Mouse (Mus musculus) heart, embryonic 15.5 days (tissue): Measurements from ENCODE around the gene B3gnt3. TPM values are rescaled to one million over a fixed set of nuclear protein-coding genes. Genes with fewer than 3 reads are reported as not detected.
A peak's percentile ranks its signal among the peaks of the same experiment; 100 is the strongest.

Source experiments
- ATAC-seq: fragments of 200-750 bp; cut with Nextera tagmentation; replicated peaks from 2 replicates; pipeline ENCODE4 v1.8.0; 2017; ENCODE audit warnings: low read depth, moderate TSS enrichment; ENCODE audit not compliant: insufficient number of reproducible peaks, insufficient read depth, low FRiP score
- H3K27ac ChIP-seq: fragments of 300-500 bp; sonication (generic); 2 replicates; pipeline ENCODE4 v1.5.1; 2015; ENCODE audit warnings: mild to moderate bottlenecking, inconsistent platforms
- H3K27me3 ChIP-seq: fragments of 300-500 bp; sonication (generic); 2 replicates; pipeline ENCODE4 v1.6.1; 2015; ENCODE audit warnings: inconsistent platforms
- H3K36me3 ChIP-seq: fragments of 300-500 bp; sonication (generic); 2 replicates; pipeline ENCODE4 v1.6.1; 2015; ENCODE audit warnings: mild to moderate bottlenecking, inconsistent platforms
- H3K4me1 ChIP-seq: fragments of 300-500 bp; sonication (generic); replicated peaks from 2 replicates; pipeline ENCODE4 v1.6.1; 2015; ENCODE audit warnings: inconsistent platforms
- H3K4me2 ChIP-seq: fragments of 300-500 bp; sonication (generic); 2 replicates; pipeline ENCODE4 v1.6.1; 2015; ENCODE audit warnings: inconsistent platforms, mild to moderate bottlenecking, moderate library complexity
- H3K4me3 ChIP-seq: fragments of 300-500 bp; sonication (generic); 2 replicates; pipeline ENCODE4 v1.5.1; 2015; ENCODE audit warnings: mild to moderate bottlenecking, inconsistent platforms
- H3K9ac ChIP-seq: fragments of 300-500 bp; sonication (generic); 2 replicates; pipeline ENCODE4 v1.6.1; 2015; ENCODE audit warnings: mild to moderate bottlenecking, inconsistent platforms
- H3K9me3 ChIP-seq: fragments of 300-500 bp; sonication (generic); replicated peaks from 2 replicates; pipeline ENCODE4 v1.6.1; 2016; ENCODE audit warnings: inconsistent platforms
- WGBS: fragments of 180-500 bp; shearing (Covaris S2); methylation state at CpG from one replicate; pipeline ENCODE4 v1.1.7; 2015; ENCODE audit warnings: mixed read lengths; 5-methylcytosine and 5-hydroxymethylcytosine counted together
- polyA plus RNA-seq: library from polyadenylated mRNA; unstranded; fragments of >200 nt; fragmentation: Nextera tagmentation; extraction: Ambion mirVana; gene quantifications from 2 replicates; pipeline ENCODE4 v1.2.1, GENCODE M21; 2015

B3gnt3 gene
- polyA plus RNA-seq, 1 experiment from 2014 or later, result 3.4 TPM

- no peak for ATAC-seq
- Histone ChIP-seq H3K4me1 (peaks cover 18% of the 10 kb centered on the region), H3K27me3 (peaks cover 49% of the 10 kb centered on the region), H3K27ac (no peak overlapping the region), H3K9me3 (no peaks in the 10 kb centered on the region), H3K9ac (no peak overlapping the region), H3K4me2 (peak overlapping the region; percentile 58), H3K4me3 (peak overlapping the region; percentile 28), H3K36me3 (no peaks in the 10 kb centered on the region)
- WGBS, result 9% methylated on average over 21 of the region's 21 CpGs
These were observed 26.7 kb upstream of the B3gnt3 start for GRCm38 (mm10) chr8:71728240-71728785.

GRCm38 (mm10) chr8:71725122-71725924 lies 23.7 kb upstream of the B3gnt3 start, which contains the start of gene Fcho1:
TSS of gene Fcho1 (minus strand) at chr8:71725716.
- H3K4me3 ChIP-seq, result peak within 1 kb of the TSS; percentile 59
- peaks cover 18% of the 10 kb centered on the region for H3K4me1 ChIP-seq
- H3K27ac ChIP-seq, result no peak within 1 kb of the TSS
- 2% methylated on average over 41 of the region's 54 CpGs for WGBS
- peaks cover 62% of the 10 kb centered on the region for H3K27me3 ChIP-seq
- ATAC-seq, result peak; percentile 74
- H3K9ac ChIP-seq, result peak within 1 kb of the TSS; percentile 53
- peak within 1 kb of the TSS; percentile 87 for H3K4me2 ChIP-seq
- H3K9me3 ChIP-seq, result no peaks in the 10 kb centered on the region
- no peaks in the 10 kb centered on the region for H3K36me3 ChIP-seq

GRCm38 (mm10) chr8:71724389-71724788 lies 22.8 kb upstream of the B3gnt3 start:
- WGBS, result 70% methylated on average over 4 of the region's 4 CpGs
- H3K9me3 ChIP-seq, result no peaks in the 10 kb centered on the region
- peaks cover 59% of the 10 kb centered on the region for H3K27me3 ChIP-seq
- no peak overlapping the region; the same call in 1 of the 2 replicates for H3K4me3 ChIP-seq
- no peak overlapping the region for H3K9ac ChIP-seq
- peaks cover 24% of the 10 kb centered on the region for H3K4me1 ChIP-seq
- no peak for ATAC-seq
- H3K36me3 ChIP-seq, result no peaks in the 10 kb centered on the region
- no peak overlapping the region for H3K27ac ChIP-seq
- 0 out of 2 replicates have a peak overlapping the region, but pooled peaks have one; percentile 87 for H3K4me2 ChIP-seq

DNA sequence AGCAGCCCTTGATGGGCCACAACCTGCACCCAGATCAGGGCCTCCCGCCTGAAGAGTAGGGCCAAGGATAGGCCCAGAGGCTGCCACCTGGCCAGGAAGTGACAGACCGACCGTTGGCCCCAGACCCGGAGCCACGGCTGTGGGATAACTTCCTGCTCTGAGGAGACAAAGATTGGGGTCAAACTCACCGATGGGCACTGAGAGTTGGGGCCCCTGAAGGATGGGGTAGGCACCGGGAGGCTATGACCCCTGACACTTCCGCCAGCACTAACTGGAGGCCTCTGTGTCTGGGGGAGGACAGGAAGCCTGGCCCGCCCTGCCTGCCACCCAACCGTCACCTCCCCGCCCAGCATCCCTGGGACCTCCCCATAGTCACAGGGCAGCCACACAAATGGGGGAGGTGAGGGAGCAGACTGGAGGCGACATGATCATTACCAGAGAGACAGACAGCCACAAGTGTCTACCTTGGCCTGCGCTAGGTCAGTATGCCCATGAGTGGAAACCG lies 21.5 kb upstream of the B3gnt3 start:
- 53% methylated on average over 14 of the region's 14 CpGs for WGBS
- Histone ChIP-seq H3K36me3 (no peaks in the 10 kb centered on the region), H3K4me2 (no peak overlapping the region), H3K4me1 (peaks cover 22% of the 10 kb centered on the region), H3K27me3 (peaks cover 58% of the 10 kb centered on the region), H3K27ac (no peak overlapping the region), H3K9ac (no peak overlapping the region), H3K9me3 (no peaks in the 10 kb centered on the region), H3K4me3 (no peak overlapping the region; the same call in 1 of the 2 replicates)
- no peak for ATAC-seq

DNA sequence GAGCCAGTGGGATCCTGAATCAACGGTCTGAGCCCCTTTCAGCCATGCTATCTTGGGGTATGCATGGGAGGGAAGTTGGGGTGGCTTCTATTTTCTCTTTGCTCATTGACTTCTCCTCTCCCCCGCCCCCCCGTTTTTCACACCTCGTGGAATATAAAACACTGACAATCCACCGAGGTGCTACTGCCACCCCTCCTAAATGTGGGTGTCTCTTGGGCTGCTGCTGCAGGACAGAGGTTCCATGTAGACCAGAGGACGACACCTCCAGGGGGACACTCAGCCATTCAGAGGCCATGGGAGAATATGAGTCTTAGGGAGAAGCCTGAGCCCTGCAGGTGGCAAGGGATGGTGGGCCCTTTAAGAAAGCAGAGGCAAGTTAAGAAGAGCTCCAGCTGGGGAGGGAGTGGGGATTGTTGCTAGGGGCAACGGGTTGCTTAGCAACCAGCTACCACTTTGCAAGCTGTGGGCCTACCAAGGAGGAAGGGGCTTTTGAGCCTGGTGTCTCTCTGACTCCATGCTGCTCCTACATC lies 18.4 kb upstream of the B3gnt3 start:
- H3K27me3 ChIP-seq, result peaks cover 46% of the 10 kb centered on the region

DNA sequence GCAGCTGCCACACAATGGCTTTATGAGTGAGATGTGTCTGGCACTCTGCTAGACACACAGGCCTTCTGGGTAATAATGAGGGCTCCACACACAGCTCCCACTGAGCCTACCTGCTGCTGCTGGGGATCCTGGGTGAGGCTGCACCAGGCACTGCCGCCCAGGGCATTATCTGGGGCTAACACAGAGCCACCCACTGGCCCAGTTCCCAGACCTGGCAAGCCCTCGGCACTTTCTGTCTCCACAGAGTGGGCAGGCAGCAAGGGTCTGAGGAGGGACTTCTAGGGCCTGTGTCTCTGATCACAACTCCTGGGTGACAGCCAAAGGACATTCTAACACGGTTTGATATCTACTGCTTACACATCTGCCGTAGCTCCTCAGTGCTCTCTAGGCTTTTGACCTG lies 17.6 kb upstream of the B3gnt3 start:
- Histone ChIP-seq H3K4me2 (no peak overlapping the region), H3K36me3 (no peaks in the 10 kb centered on the region), H3K27ac (no peak overlapping the region), H3K4me1 (peaks cover 13% of the 10 kb centered on the region), H3K27me3 (peaks cover 39% of the 10 kb centered on the region), H3K4me3 (no peak overlapping the region), H3K9me3 (no peaks in the 10 kb centered on the region), H3K9ac (no peak overlapping the region)
- no peak for ATAC-seq
- 27% methylated on average over 4 of the region's 4 CpGs for WGBS

More for the DNA sequence above, 18.4 kb upstream of the B3gnt3 start:
- Histone ChIP-seq H3K9me3 (no peaks in the 10 kb centered on the region), H3K27ac (no peak overlapping the region), H3K4me1 (peaks cover 15% of the 10 kb centered on the region), H3K4me3 (no peak overlapping the region), H3K9ac (no peak overlapping the region), H3K4me2 (no peak overlapping the region), H3K36me3 (no peaks in the 10 kb centered on the region)
- WGBS, result 44% methylated on average over 7 of the region's 7 CpGs
- no peak for ATAC-seq

- Histone ChIP-seq H3K27ac (no peak overlapping the region), H3K9me3 (no peaks in the 10 kb centered on the region), H3K27me3 (peaks cover 35% of the 10 kb centered on the region), H3K9ac (no peak overlapping the region), H3K4me2 (no peak overlapping the region), H3K4me3 (no peak overlapping the region), H3K36me3 (no peaks in the 10 kb centered on the region), H3K4me1 (peaks cover 13% of the 10 kb centered on the region)
- ATAC-seq, result no peak
- 37% methylated on average over 3 of the region's 3 CpGs for WGBS
These were observed 16.7 kb upstream of the B3gnt3 start for GRCm38 (mm10) chr8:71718252-71718651.

DNA sequence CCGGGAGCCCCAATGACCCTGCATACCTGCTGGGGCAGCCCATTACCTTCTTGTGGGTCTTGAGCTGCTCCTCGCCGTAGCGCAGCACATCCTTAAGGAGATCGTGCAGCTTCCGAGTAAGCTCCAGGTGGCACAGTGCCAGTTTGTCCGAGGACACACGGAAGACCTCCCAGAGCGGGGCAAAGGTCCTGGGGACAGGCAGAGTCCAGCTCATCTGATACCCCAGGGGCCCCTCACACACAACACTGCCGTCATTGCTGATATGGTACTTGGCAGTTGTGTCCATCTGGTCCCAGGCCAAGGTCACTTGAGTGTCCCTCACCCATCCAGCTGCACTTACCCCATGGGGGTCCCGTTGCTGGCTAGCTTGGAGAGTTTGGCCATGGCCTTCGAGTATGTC lies 15.5 kb upstream of the B3gnt3 start:
- H3K27me3 ChIP-seq, result peaks cover 33% of the 10 kb centered on the region
- H3K4me2 ChIP-seq, result no peak overlapping the region
- no peak for ATAC-seq
- H3K9me3 ChIP-seq, result no peaks in the 10 kb centered on the region
- no peak overlapping the region for H3K9ac ChIP-seq
- H3K4me1 ChIP-seq, result peaks cover 13% of the 10 kb centered on the region
- H3K27ac ChIP-seq, result no peak overlapping the region
- 69% methylated on average over 12 of the region's 12 CpGs for WGBS
- no peaks in the 10 kb centered on the region for H3K36me3 ChIP-seq
- H3K4me3 ChIP-seq, result no peak overlapping the region

- H3K9me3 ChIP-seq, result no peaks in the 10 kb centered on the region
- H3K4me2 ChIP-seq, result no peak overlapping the region
- H3K4me3 ChIP-seq, result no peak overlapping the region
- H3K9ac ChIP-seq, result no peak overlapping the region
- no peak overlapping the region for H3K27ac ChIP-seq
- 75% methylated on average over 13 of the region's 13 CpGs for WGBS
- no peaks in the 10 kb centered on the region for H3K36me3 ChIP-seq
- ATAC-seq, result no peak
- peaks cover 33% of the 10 kb centered on the region for H3K27me3 ChIP-seq
- H3K4me1 ChIP-seq, result peaks cover 13% of the 10 kb centered on the region
These were observed 15.0 kb upstream of the B3gnt3 start for GRCm38 (mm10) chr8:71716561-71717053.

DNA sequence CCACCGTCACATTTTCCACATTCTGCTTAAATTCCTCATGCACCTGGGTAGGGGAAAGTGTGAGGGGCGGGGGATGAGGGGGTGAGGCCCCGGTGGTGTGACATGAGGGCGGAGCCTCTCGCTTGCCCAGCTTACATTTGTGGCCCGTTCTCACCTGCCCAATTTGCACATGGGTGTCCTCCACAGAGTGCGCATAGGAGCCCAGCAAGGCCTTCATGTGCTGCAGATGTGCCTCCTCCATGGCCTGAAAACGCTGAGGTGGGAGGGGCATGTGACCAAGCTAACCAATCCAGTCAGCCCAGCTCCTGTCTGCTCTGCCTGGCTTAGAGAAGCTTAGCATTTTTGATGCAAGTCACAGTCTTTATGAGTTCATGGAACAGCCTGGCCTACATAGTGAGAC lies 13.9 kb upstream of the B3gnt3 start:
- Histone ChIP-seq H3K4me3 (no peak overlapping the region), H3K27ac (no peak overlapping the region), H3K27me3 (peaks cover 33% of the 10 kb centered on the region), H3K4me2 (no peak overlapping the region), H3K4me1 (peaks cover 13% of the 10 kb centered on the region), H3K9me3 (no peaks in the 10 kb centered on the region), H3K9ac (no peak overlapping the region), H3K36me3 (no peaks in the 10 kb centered on the region)
- no peak for ATAC-seq
- 34% methylated on average over 8 of the region's 8 CpGs for WGBS

DNA sequence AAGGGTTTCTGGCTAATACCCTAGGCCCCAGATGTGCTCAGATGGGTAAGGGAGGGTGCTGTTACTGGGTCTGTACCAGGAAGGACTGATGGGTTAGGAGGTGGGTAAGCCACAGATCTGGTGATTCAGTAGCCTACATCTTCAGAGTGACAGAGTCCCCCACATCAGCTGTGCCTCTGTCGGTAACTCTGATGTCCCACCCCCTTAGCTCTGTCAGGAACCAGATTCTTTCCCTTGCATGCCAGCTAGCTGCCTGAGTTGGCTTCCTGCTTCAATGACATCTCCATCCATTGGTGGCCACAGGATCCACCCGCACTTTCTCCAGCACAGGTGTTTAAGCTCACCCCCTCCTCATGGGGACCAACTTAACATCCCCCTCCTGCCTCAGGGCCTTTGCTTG lies 10.0 kb upstream of the B3gnt3 start:
- Histone ChIP-seq H3K9me3 (no peaks in the 10 kb centered on the region), H3K36me3 (no peaks in the 10 kb centered on the region), H3K27ac (no peak overlapping the region), H3K4me2 (no peak overlapping the region), H3K4me1 (0 out of 2 replicates have a peak, but pooled peaks cover 6% of the 10 kb centered on the region), H3K9ac (no peak overlapping the region), H3K27me3 (peaks cover 60% of the 10 kb centered on the region), H3K4me3 (no peak overlapping the region)
- no peak for ATAC-seq
- 61% methylated on average over 2 of the region's 2 CpGs for WGBS
